Mouse (Mus musculus) hindbrain, embryonic 10.5 days (tissue): ENCODE data around the gene Vasn. TPM values are rescaled to one million over a fixed set of nuclear protein-coding genes. Genes with fewer than 3 reads are reported as not detected.

Source experiments
- DNase-seq: peaks from one replicate; pipeline ENCODE4 v3.0.0-alpha.2; 2017; ENCODE audit warnings: low spot score
- H3K27ac ChIP-seq: fragments of 300-500 bp; sonication (generic); 2 replicates; pipeline ENCODE4 v1.5.1; 2016; ENCODE audit warnings: mild to moderate bottlenecking, moderate library complexity
- H3K27me3 ChIP-seq: fragments of 300-500 bp; sonication (generic); 2 replicates; pipeline ENCODE4 v1.6.1; 2016; ENCODE audit warnings: mild to moderate bottlenecking; ENCODE audit not compliant: poor library complexity, insufficient read depth, severe bottlenecking
- H3K36me3 ChIP-seq: fragments of 300-500 bp; sonication (generic); 2 replicates; pipeline ENCODE4 v1.6.1; 2016; ENCODE audit warnings: mild to moderate bottlenecking, moderate library complexity
- H3K4me1 ChIP-seq: fragments of 300-500 bp; sonication (generic); replicated peaks from 2 replicates; pipeline ENCODE4 v1.6.1; 2016; ENCODE audit warnings: mild to moderate bottlenecking
- H3K4me3 ChIP-seq: fragments of 300-500 bp; sonication (generic); 2 replicates; pipeline ENCODE4 v1.5.1; 2016; ENCODE audit warnings: mild to moderate bottlenecking, moderate library complexity
- H3K9me3 ChIP-seq: fragments of 300-500 bp; sonication (generic); 2 replicates; pipeline ENCODE4 v1.6.1; 2016; ENCODE audit warnings: mild to moderate bottlenecking, moderate library complexity
- WGBS: fragments of 180-500 bp; shearing (Covaris S2); methylation state at CpG from one replicate; pipeline ENCODE4 v1.1.7; 2016; 5-methylcytosine and 5-hydroxymethylcytosine counted together
- polyA plus RNA-seq: library from polyadenylated mRNA; unstranded; fragments of >200 nt; fragmentation: Nextera tagmentation; extraction: Ambion mirVana; gene quantifications from 2 replicates; pipeline ENCODE4 v1.2.1, GENCODE M21; 2016

The Vasn gene
- polyA plus RNA-seq: 10.3 and 12.6 TPM in 2 replicates

GRCm38 (mm10) chr16:4639831-4640237 lies at the start of gene Vasn, which contains the start of gene Dnaja3:
Gene Vasn, plus strand, starts transcription at chr16:4639941.
Gene Dnaja3, plus strand, starts transcription at chr16:4639989.
- peak within 1 kb of the TSS; percentile 89 for H3K27ac ChIP-seq
- peaks cover 8% of the 10 kb centered on the region; the same call in 1 of the 2 replicates for H3K36me3 ChIP-seq
- H3K9me3 ChIP-seq: no peaks in the 10 kb centered on the region
- H3K4me3 ChIP-seq: peak within 1 kb of the TSS; percentile 76
- 1% methylated on average over 22 of the region's 22 CpGs for WGBS
- H3K4me1 ChIP-seq: peaks cover 54% of the 10 kb centered on the region
- no peaks in the 10 kb centered on the region for H3K27me3 ChIP-seq
- peak; percentile 88 for DNase-seq

GRCm38 (mm10) chr16:4590236-4590635 lies 49.5 kb upstream of the Vasn start:
- DNase-seq: no peak
- Histone ChIP-seq H3K36me3 (peaks cover 8% of the 10 kb centered on the region), H3K9me3 (peaks cover 2% of the 10 kb centered on the region; the same call in 1 of the 2 replicates), H3K27me3 (no peaks in the 10 kb centered on the region), H3K4me1 (peaks cover 52% of the 10 kb centered on the region), H3K4me3 (no peak overlapping the region), H3K27ac (no peak overlapping the region)
- WGBS: 96% methylated on average over 9 of the region's 9 CpGs

- H3K27me3 ChIP-seq: no peaks in the 10 kb centered on the region
- peak overlapping the region; percentile 99 for H3K27ac ChIP-seq
- WGBS: 17% methylated on average over 32 of the region's 32 CpGs
- H3K9me3 ChIP-seq: peaks cover 2% of the 10 kb centered on the region; the same call in 1 of the 2 replicates
- H3K4me3 ChIP-seq: peak overlapping the region; percentile 90
- peak; percentile 65 for DNase-seq
- peaks cover 8% of the 10 kb centered on the region for H3K36me3 ChIP-seq
- peaks cover 56% of the 10 kb centered on the region for H3K4me1 ChIP-seq
Observed at GRCm38 (mm10) chr16:4592909-4593875, 46.5 kb upstream of the Vasn start.

GRCm38 (mm10) chr16:4593971-4594813 lies 45.5 kb upstream of the Vasn start, which contains the start of gene Glis2:
Gene Glis2, plus strand, starts transcription at chr16:4594713.
- under 1% methylated on average over 59 of the region's 74 CpGs for WGBS
- H3K27me3 ChIP-seq: no peaks in the 10 kb centered on the region
- H3K9me3 ChIP-seq: peaks cover 2% of the 10 kb centered on the region; the same call in 1 of the 2 replicates
- H3K36me3 ChIP-seq: peaks cover 8% of the 10 kb centered on the region
- DNase-seq: peak; percentile 90
- peak within 1 kb of the TSS; percentile 99 for H3K27ac ChIP-seq
- peaks cover 66% of the 10 kb centered on the region for H3K4me1 ChIP-seq
- H3K4me3 ChIP-seq: peak within 1 kb of the TSS; percentile 90

GRCm38 (mm10) chr16:4594814-4595526 lies 44.8 kb upstream of the Vasn start:
- no peak for DNase-seq
- peaks cover 10% of the 10 kb centered on the region for H3K36me3 ChIP-seq
- H3K27ac ChIP-seq: peak overlapping the region; percentile 99
- peaks cover 2% of the 10 kb centered on the region; the same call in 1 of the 2 replicates for H3K9me3 ChIP-seq
- H3K4me1 ChIP-seq: peaks cover 74% of the 10 kb centered on the region
- no peaks in the 10 kb centered on the region for H3K27me3 ChIP-seq
- peak overlapping the region; percentile 90 for H3K4me3 ChIP-seq
- WGBS: under 1% methylated on average over 52 of the region's 52 CpGs

GRCm38 (mm10) chr16:4595527-4595963 lies 44.2 kb upstream of the Vasn start:
- Histone ChIP-seq H3K27me3 (no peaks in the 10 kb centered on the region), H3K27ac (peak overlapping the region; percentile 99), H3K36me3 (peaks cover 8% of the 10 kb centered on the region), H3K4me3 (peak overlapping the region; percentile 90), H3K9me3 (peaks cover 1% of the 10 kb centered on the region; the same call in 1 of the 2 replicates), H3K4me1 (peaks cover 80% of the 10 kb centered on the region)
- DNase-seq: no peak
- WGBS: 4% methylated on average over 5 of the region's 5 CpGs

- WGBS: 2% methylated on average over 3 of the region's 3 CpGs
- peak; percentile 73 for DNase-seq
- Histone ChIP-seq H3K27me3 (no peaks in the 10 kb centered on the region), H3K9me3 (no peaks in the 10 kb centered on the region), H3K27ac (peak overlapping the region; percentile 99), H3K4me3 (peak overlapping the region; percentile 90), H3K36me3 (peaks cover 2% of the 10 kb centered on the region; the same call in 1 of the 2 replicates), H3K4me1 (peaks cover 87% of the 10 kb centered on the region)
Observed at GRCm38 (mm10) chr16:4596141-4596728, 43.5 kb upstream of the Vasn start.

- 43% methylated on average over 2 of the region's 2 CpGs for WGBS
- DNase-seq: no peak
- peaks cover 93% of the 10 kb centered on the region for H3K4me1 ChIP-seq
- H3K27me3 ChIP-seq: no peaks in the 10 kb centered on the region
- H3K9me3 ChIP-seq: no peaks in the 10 kb centered on the region
- H3K27ac ChIP-seq: peak overlapping the region; percentile 99
- peaks cover 2% of the 10 kb centered on the region; the same call in 1 of the 2 replicates for H3K36me3 ChIP-seq
- peak overlapping the region; percentile 90 for H3K4me3 ChIP-seq
Observed at GRCm38 (mm10) chr16:4596836-4597235, 42.9 kb upstream of the Vasn start.

- peak overlapping the region; percentile 99 for H3K27ac ChIP-seq
- no peaks in the 10 kb centered on the region for H3K9me3 ChIP-seq
- DNase-seq: no peak
- H3K27me3 ChIP-seq: no peaks in the 10 kb centered on the region
- H3K4me3 ChIP-seq: peak overlapping the region; percentile 90
- 60% methylated on average over 7 of the region's 7 CpGs for WGBS
- peaks cover 2% of the 10 kb centered on the region; the same call in 1 of the 2 replicates for H3K36me3 ChIP-seq
- H3K4me1 ChIP-seq: peaks cover 97% of the 10 kb centered on the region
Observed at GRCm38 (mm10) chr16:4597296-4597695, 42.4 kb upstream of the Vasn start.

GRCm38 (mm10) chr16:4598041-4598440 lies 41.7 kb upstream of the Vasn start:
- H3K9me3 ChIP-seq: no peaks in the 10 kb centered on the region

GRCm38 (mm10) chr16:4598891-4599543 lies 40.7 kb upstream of the Vasn start:
- Histone ChIP-seq H3K9me3 (no peaks in the 10 kb centered on the region), H3K27ac (peak overlapping the region; percentile 99), H3K36me3 (peaks cover 2% of the 10 kb centered on the region; the same call in 1 of the 2 replicates), H3K27me3 (no peaks in the 10 kb centered on the region), H3K4me3 (peak overlapping the region; percentile 90), H3K4me1 (peaks cover 97% of the 10 kb centered on the region)
- 27% methylated on average over 6 of the region's 6 CpGs for WGBS
- DNase-seq: peak; percentile 51

More at GRCm38 (mm10) chr16:4598041-4598440, 41.7 kb upstream of the Vasn start:
- Histone ChIP-seq H3K27ac (peak overlapping the region; percentile 99), H3K4me3 (peak overlapping the region; percentile 90), H3K27me3 (no peaks in the 10 kb centered on the region), H3K36me3 (peaks cover 2% of the 10 kb centered on the region; the same call in 1 of the 2 replicates), H3K4me1 (peaks cover 97% of the 10 kb centered on the region)
- DNase-seq: no peak
- WGBS: 69% methylated on average over 5 of the region's 5 CpGs
